In the genomic region with DNA sequence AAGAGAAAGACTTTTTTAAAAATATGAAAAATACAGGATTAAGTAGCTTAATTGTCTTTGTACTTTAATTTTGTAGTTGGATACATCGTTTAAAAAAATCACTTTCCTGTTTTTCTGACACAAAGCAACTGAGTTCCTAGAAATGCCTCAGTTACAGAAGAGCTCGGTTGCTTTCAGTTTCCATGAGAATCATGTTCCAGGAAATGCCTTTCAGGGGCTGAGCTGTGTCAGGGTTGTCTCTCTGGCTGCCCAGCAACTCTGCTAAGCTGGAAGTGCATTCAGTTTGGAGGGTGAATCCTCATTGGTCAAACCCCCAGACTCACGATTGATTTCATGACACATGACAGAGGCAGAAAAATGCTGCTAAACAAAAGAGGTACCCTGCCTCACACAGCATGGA, we compare ENCODE assay signal across 12 mouse cellular contexts. TPM values are rescaled to one million over a fixed set of nuclear protein-coding genes. Genes with fewer than 3 reads are reported as not detected.
DNase-seq lines count a peak whose midpoint lies in the region; ATAC-seq and TF ChIP-seq lines count a peak whose summit lies in the region.
"Not testable (repeated sequence)": the region's sequence is repeated elsewhere in the genome, so short reads cannot be mapped to it uniquely, and the experiment has no call there.
"Had no signal": no experiment of that assay in that cellular context is flagged by ENCODE, and none has a peak within 500 bp of the region (broad histone marks: within the 10 kb centered on the region; RNA-seq: fewer than 3 reads in every experiment).

No protein-coding gene starts in this region.

- 31% methylated on average over 3 of the region's 3 CpGs for WGBS in lung, postnatal 0 days
- 69% methylated on average over 3 of the region's 3 CpGs for whole genome bisulfite sequencing in neural tube, embryonic 14.5 days

- not testable (repeated sequence) for DNase-seq in CH12.LX (ENCODE audit: extremely low read depth)
- peak; percentile 62 for DNase-seq in heart, adult 8-10 months (ENCODE audit: low spot score)
- peak; percentile 84 for DNase-seq in induced T-regulatory cell, adult 2 months (ENCODE audit: low read depth)
- DNase-seq in kidney, postnatal 25 days, result peak; percentile 15 to 46
- DNase-seq in lung, postnatal 0 days (ENCODE audit: low spot score), result peak; percentile 8

- not testable (repeated sequence) for H3K79me2 ChIP-seq in CH12.LX (replicated peaks; ENCODE audit: control insufficient read depth, extremely low read depth, insufficient read depth, poor library complexity, severe bottlenecking)

- H3K4me3 ChIP-seq in CH12.LX (replicated peaks in 1 of 3; ENCODE audit: low read depth in 2 of 3, low read length in 2 of 3, poor library complexity in 1 of 3); lung, postnatal 0 days (ENCODE audit: low read depth, low read length); neural tube, embryonic 14.5 days (ENCODE audit: low read depth, low read length): not testable (repeated sequence)

- not testable (repeated sequence) for H3K9ac ChIP-seq in CH12.LX (ENCODE audit: insufficient read depth, low read depth); lung, postnatal 0 days (replicated peaks; ENCODE audit: low read depth); neural tube, embryonic 14.5 days (replicated peaks; ENCODE audit: low read depth, low read length)

- ATAC-seq in common myeloid progenitor, adult 5-6 weeks (replicated peaks; ENCODE audit: low read depth, poor library complexity, severe bottlenecking), result peak; percentile 22
- ATAC-seq in lung, postnatal 0 days, result 0 out of 2 replicates have a peak, but pooled peaks have one; percentile 17
- not testable (repeated sequence) for ATAC-seq in neural tube, embryonic 14.5 days (ENCODE audit: low read depth)

- not testable (repeated sequence) for H3K4me2 ChIP-seq in CH12.LX (ENCODE audit: insufficient read depth, low read depth, poor library complexity, severe bottlenecking); lung, postnatal 0 days (replicated peaks; ENCODE audit: low read depth, low read length); neural tube, embryonic 14.5 days (ENCODE audit: low read depth, low read length)

- TF ChIP-seq CTCF in CH12.LX (conservative IDR thresholded peaks at IDR 0.05 in 1 of 2, IDR thresholded peaks at IDR 0.05 in 1 of 2; ENCODE audit: low read depth in 2 of 2, low read length in 2 of 2); lung, postnatal 0 days (IDR thresholded peaks at IDR 0.05): not testable (repeated sequence)

- dilution Hi-C loops in CH12.LX (cut with MboI; ENCODE audit: extremely low pct_ligation_motif_present, extremely low pct_unique_long_range_greater_than_20kb, low sequenced_read_pairs), result not testable (repeated sequence)

- not testable (repeated sequence) for H3K27ac ChIP-seq in CH12.LX (ENCODE audit: insufficient read depth, low read depth)
- 0 out of 2 replicates have a peak overlapping the region, but pooled peaks have one; percentile 16 for H3K27ac ChIP-seq in lung, postnatal 0 days (ENCODE audit: low read length)
- H3K27ac ChIP-seq in neural tube, embryonic 14.5 days (ENCODE audit: low read depth, low read length), result 0 out of 2 replicates have a peak overlapping the region, but pooled peaks have one; percentile 22

- not testable (repeated sequence) for H3K9me3 ChIP-seq in CH12.LX (replicated peaks; ENCODE audit: low read length); lung, postnatal 0 days (ENCODE audit: low read length); neural tube, embryonic 14.5 days (ENCODE audit: control insufficient read depth, low read length)

- not testable (repeated sequence) for TF ChIP-seq POLR2A in CH12.LX (IDR thresholded peaks at IDR 0.05; ENCODE audit: low read depth, low read length)

- not testable (repeated sequence) for H3K27me3 ChIP-seq in CH12.LX (replicated peaks); lung, postnatal 0 days (replicated peaks; ENCODE audit: insufficient read depth, low read length); neural tube, embryonic 14.5 days (ENCODE audit: control insufficient read depth, insufficient read depth, low read length)

- not testable (repeated sequence) for TF ChIP-seq EP300 in CH12.LX (IDR thresholded peaks at IDR 0.05; ENCODE audit: low read length)
- TF ChIP-seq EP300 in lung, postnatal 0 days (IDR thresholded peaks at IDR 0.05), result 0 out of 2 replicates have a peak, but pooled peaks have one; percentile 11

- peaks cover 19 to 44% of the 10 kb centered on the region in 2 experiments for H3K4me1 ChIP-seq in CH12.LX (ENCODE audit: control insufficient read depth in 1 of 2, insufficient read depth in 2 of 2)
- not testable (repeated sequence) for H3K4me1 ChIP-seq in lung, postnatal 0 days (ENCODE audit: insufficient read depth, low read depth, low read length); neural tube, embryonic 14.5 days (ENCODE audit: control insufficient read depth, insufficient read depth, low read length)

- TF ChIP-seq RAD21 in CH12.LX (IDR thresholded peaks at IDR 0.05; ENCODE audit: low read depth, low read length), result not testable (repeated sequence)

- not testable (repeated sequence) for H3K36me3 ChIP-seq in CH12.LX (replicated peaks in 1 of 2; ENCODE audit: control insufficient read depth in 1 of 2, insufficient read depth in 1 of 2, low read length in 1 of 2); lung, postnatal 0 days (ENCODE audit: insufficient read depth, low read length); neural tube, embryonic 14.5 days (ENCODE audit: control insufficient read depth, insufficient read depth, low read length)

- in situ Hi-C loops in CH12.LX (cut with MboI; ENCODE audit: low pct_ligation_motif_present, low pct_unique_long_range_greater_than_20kb, low sequenced_read_pairs), result not testable (repeated sequence)

TF ChIP-seq in CH12.LX, 34 proteins besides CTCF, POLR2A, EP300 and RAD21:
- TF ChIP-seq IRF4 (IDR thresholded peaks at IDR 0.05; ENCODE audit: low read depth, low read length) (0 out of 2 replicates have a peak, but pooled peaks have one; percentile 25), ELF1 (IDR thresholded peaks at IDR 0.05; ENCODE audit: low read depth, low read length) (peak; percentile 49; the same call in 1 of the 2 replicates)

RNA-seq across cellular contexts. Expression of gene Gbp4, which starts 6.3 kb away (rescaled TPM):
- total RNA-seq in CH12.LX (2012; rRNA removed) (14.8 and 17.2 TPM in 2 replicates), CH12.LX (2014; rRNA removed) (19.3 and 21.1 TPM in 2 replicates)
- 16.1 and 18.3 TPM in 2 replicates for polyA plus RNA-seq in CH12.LX (2012; ENCODE audit: insufficient read length, low read depth)
- not detected in 2 replicates for total RNA-seq in common myeloid progenitor, adult 5-6 weeks (2017)
- total RNA-seq in heart, adult 8-10 months (2022), result 1 to 10 TPM; 4.1 to 6.9 (median 5.7) TPM
- polyA plus RNA-seq in lung, postnatal 0 days (2015; fragmentation: Nextera tagmentation; extraction: Ambion mirVana), result 5.1 and 5.9 TPM in 2 replicates
- 0.12 and 3.0 TPM in 2 replicates for polyA plus RNA-seq in neural tube, embryonic 14.5 days (2014; fragmentation: Nextera tagmentation; extraction: Ambion mirVana)
- total RNA-seq: granulocyte monocyte progenitor cell, adult 5-6 weeks had no signal
- polyA plus RNA-seq: C2C12 had no signal

RNA-seq across cellular contexts. Expression of gene Gbp8, which starts 6.4 kb away (rescaled TPM):
- total RNA-seq in CH12.LX (2012; rRNA removed) (2.9 and 5.2 TPM in 2 replicates), CH12.LX (2014; rRNA removed) (5.1 and 6.1 TPM in 2 replicates)
- 7.4 and 7.5 TPM in 2 replicates for polyA plus RNA-seq in CH12.LX (2012; ENCODE audit: insufficient read length, low read depth)
- total RNA-seq in common myeloid progenitor, adult 5-6 weeks (2017), result 0.91 TPM in 1 of 2 replicates, not detected in the other
- under 1 TPM in 3 of 4 experiments, not detected in 1; 0.23 to 0.72 (median 0.47) TPM for total RNA-seq in heart, adult 8-10 months (2022)
- 0.70 and 0.78 TPM in 2 replicates for polyA plus RNA-seq in lung, postnatal 0 days (2015; fragmentation: Nextera tagmentation; extraction: Ambion mirVana)
- 0.67 TPM in 1 of 2 replicates, not detected in the other for polyA plus RNA-seq in neural tube, embryonic 14.5 days (2014; fragmentation: Nextera tagmentation; extraction: Ambion mirVana)
- total RNA-seq: forebrain, postnatal 0 days; granulocyte monocyte progenitor cell, adult 5-6 weeks had no signal
- polyA plus RNA-seq: C2C12; embryonic facial prominence, embryonic 13.5 days; limb, embryonic 11.5 days had no signal

RNA-seq across cellular contexts. Expression of gene Gbp9, which starts 6.4 kb away (rescaled TPM):
- total RNA-seq in CH12.LX (2012; rRNA removed) (2.9 and 3.4 TPM in 2 replicates), CH12.LX (2014; rRNA removed) (4.8 and 6.2 TPM in 2 replicates)
- polyA plus RNA-seq in CH12.LX (2012; ENCODE audit: insufficient read length, low read depth), result 10.1 and 15.0 TPM in 2 replicates
- total RNA-seq in common myeloid progenitor, adult 5-6 weeks (2017), result 0.39 and 0.41 TPM in 2 replicates
- 1 to 10 TPM; 6.5 to 9.4 (median 7.4) TPM for total RNA-seq in heart, adult 8-10 months (2022)
- polyA plus RNA-seq in lung, postnatal 0 days (2015; fragmentation: Nextera tagmentation; extraction: Ambion mirVana), result 8.7 TPM in 2 replicates
- polyA plus RNA-seq in neural tube, embryonic 14.5 days (2014; fragmentation: Nextera tagmentation; extraction: Ambion mirVana), result 0.44 and 3.0 TPM in 2 replicates
- polyA plus RNA-seq: C2C12 had no signal
